Comparison of ENCODE assay signal across 19 mouse cellular contexts in the genomic region with DNA sequence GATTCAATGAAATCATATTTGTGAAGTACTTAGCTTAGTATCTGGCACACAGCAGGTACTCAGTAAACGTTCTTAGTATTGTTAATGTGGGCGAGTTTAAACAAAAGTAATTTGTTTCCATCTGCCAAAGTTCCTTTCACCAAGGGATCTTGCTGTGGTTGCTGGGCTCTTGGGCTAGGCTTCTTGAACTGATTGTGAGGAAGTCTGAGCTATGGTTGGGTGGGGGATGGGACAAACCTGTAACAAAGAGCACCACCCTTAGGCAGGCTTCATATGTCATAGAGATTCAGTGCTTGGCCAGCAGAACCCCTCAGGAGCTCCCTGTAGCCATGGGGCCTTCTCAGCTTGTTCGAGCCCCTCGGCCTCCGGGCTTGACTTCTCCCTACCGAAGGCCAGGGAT. TPM values are rescaled to one million over a fixed set of nuclear protein-coding genes. Genes with fewer than 3 reads are reported as not detected.
DNase-seq lines count a peak whose midpoint lies in the region; ATAC-seq and TF ChIP-seq lines count a peak whose summit lies in the region.
"Had no signal": no experiment of that assay in that cellular context is flagged by ENCODE, and none has a peak within 500 bp of the region (broad histone marks: within the 10 kb centered on the region; RNA-seq: fewer than 3 reads in every experiment).

Gene 1700042G07Rik (plus strand): TSS at position 301 of the 400 bp plus-strand sequence.
Gene Gm49337 (plus strand): TSS at position 313 of the 400 bp plus-strand sequence.

- H3K36me3 ChIP-seq in heart, embryonic 12.5 days: no peaks in the 10 kb centered on the region
- H3K36me3 ChIP-seq in kidney, postnatal 0 days (ENCODE audit: insufficient read depth, low read length): no peaks in the 10 kb centered on the region
- no peaks in the 10 kb centered on the region for H3K36me3 ChIP-seq in kidney, embryonic 14.5 days (ENCODE audit: control insufficient read depth, insufficient read depth, low read length)
- H3K36me3 ChIP-seq: hindbrain, embryonic 13.5 days; midbrain, embryonic 12.5 days had no signal

- WGBS in heart, embryonic 12.5 days: 90% methylated on average over 6 of the region's 6 CpGs
- 92% methylated on average over 6 of the region's 6 CpGs for WGBS in kidney, postnatal 0 days
- 90% methylated on average over 6 of the region's 6 CpGs for WGBS in kidney, embryonic 14.5 days

- peaks cover 43% of the 10 kb centered on the region for H3K4me1 ChIP-seq in heart, embryonic 12.5 days (replicated peaks)
- peaks cover 35% of the 10 kb centered on the region for H3K4me1 ChIP-seq in kidney, postnatal 0 days (replicated peaks; ENCODE audit: insufficient read depth, low read length)
- H3K4me1 ChIP-seq in kidney, embryonic 14.5 days (ENCODE audit: control insufficient read depth, insufficient read depth, low read length): peaks cover 21% of the 10 kb centered on the region
- peaks cover 21% of the 10 kb centered on the region for H3K4me1 ChIP-seq in brown adipose tissue, adult 24 weeks (ENCODE audit: control insufficient read depth, insufficient read depth, insufficient read length, low read length)

- peak within 1 kb of the TSS; percentile 55; the same call in 1 of the 2 replicates for H3K9ac ChIP-seq in heart, embryonic 12.5 days
- H3K9ac ChIP-seq in kidney, postnatal 0 days (ENCODE audit: low read depth, low read length): no peak within 1 kb of the TSS
- no peak within 1 kb of the TSS for H3K9ac ChIP-seq in kidney, embryonic 14.5 days (ENCODE audit: low read depth, low read length)
- H3K9ac ChIP-seq: hindbrain, embryonic 13.5 days; liver, embryonic 14.5 days; midbrain, embryonic 12.5 days had no signal

- no peaks in the 10 kb centered on the region for H3K9me3 ChIP-seq in heart, embryonic 12.5 days (replicated peaks)
- no peaks in the 10 kb centered on the region for H3K9me3 ChIP-seq in kidney, postnatal 0 days (replicated peaks; ENCODE audit: low read length)
- no peaks in the 10 kb centered on the region for H3K9me3 ChIP-seq in kidney, embryonic 14.5 days (ENCODE audit: control insufficient read depth, low read length)
- H3K9me3 ChIP-seq: hindbrain, embryonic 13.5 days; midbrain, embryonic 12.5 days had no signal

- no peak for TF ChIP-seq CTCF in kidney, postnatal 0 days (IDR thresholded peaks at IDR 0.05; ENCODE audit: low read depth)

- DNase-seq in heart, postnatal 4 days: no peak
- no peak for DNase-seq in kidney, postnatal 0 days (ENCODE audit: low spot score)
- DNase-seq in ZHBTc4 (ENCODE audit: low read depth, low spot score): peak; percentile 46
- DNase-seq in thymus, postnatal 10 days (ENCODE audit: low spot score in 2 of 2): no peak
- DNase-seq: adrenal gland, postnatal 10 days; gastrocnemius, postnatal 14 days; kidney, adult 11 months; kidney, postnatal 36 days; layer of hippocampus, postnatal 36 days; right cerebral cortex, postnatal 25 days had no signal

- no peak within 1 kb of the TSS for H3K4me2 ChIP-seq in heart, embryonic 12.5 days
- H3K4me2 ChIP-seq in kidney, postnatal 0 days (ENCODE audit: low read length): no peak within 1 kb of the TSS
- no peak within 1 kb of the TSS for H3K4me2 ChIP-seq in kidney, embryonic 14.5 days (replicated peaks; ENCODE audit: low read depth, low read length)
- H3K4me2 ChIP-seq: hindbrain, embryonic 13.5 days; midbrain, embryonic 12.5 days had no signal

- ATAC-seq in heart, embryonic 12.5 days (ENCODE audit: insufficient number of reproducible peaks, low FRiP score): no peak
- ATAC-seq in kidney, postnatal 0 days (replicated peaks; ENCODE audit: low FRiP score, low read depth): no peak
- ATAC-seq in kidney, embryonic 14.5 days (ENCODE audit: low FRiP score, low TSS enrichment): no peak

- H3K27me3 ChIP-seq in heart, embryonic 12.5 days (replicated peaks): no peaks in the 10 kb centered on the region
- no peaks in the 10 kb centered on the region for H3K27me3 ChIP-seq in kidney, postnatal 0 days (ENCODE audit: insufficient read depth, low read length)
- no peaks in the 10 kb centered on the region for H3K27me3 ChIP-seq in kidney, embryonic 14.5 days (ENCODE audit: control insufficient read depth, insufficient read depth, low read length)
- H3K27me3 ChIP-seq: hindbrain, embryonic 13.5 days; midbrain, embryonic 12.5 days had no signal

- H3K27ac ChIP-seq in heart, embryonic 12.5 days (ENCODE audit: poor library complexity, severe bottlenecking): peak within 1 kb of the TSS; percentile 90
- H3K27ac ChIP-seq in kidney, postnatal 0 days: peak within 1 kb of the TSS; percentile 62; the same call in 1 of the 2 replicates
- no peak within 1 kb of the TSS for H3K27ac ChIP-seq in kidney, embryonic 14.5 days (ENCODE audit: low read depth, low read length)
- peak within 1 kb of the TSS; percentile 27; the same call in 1 of the 2 replicates for H3K27ac ChIP-seq in brown adipose tissue, adult 24 weeks (replicated peaks; ENCODE audit: low read depth, low read length)
- H3K27ac ChIP-seq: hindbrain, embryonic 13.5 days; liver, embryonic 14.5 days; midbrain, embryonic 12.5 days had no signal

- H3K4me3 ChIP-seq in heart, embryonic 12.5 days: no peak within 1 kb of the TSS
- no peak within 1 kb of the TSS for H3K4me3 ChIP-seq in kidney, postnatal 0 days (replicated peaks; ENCODE audit: low read depth, low read length)
- no peak within 1 kb of the TSS for H3K4me3 ChIP-seq in kidney, embryonic 14.5 days (ENCODE audit: low read length)
- no peak within 1 kb of the TSS for H3K4me3 ChIP-seq in brown adipose tissue, adult 24 weeks (ENCODE audit: insufficient read depth, low read depth, low read length)
- H3K4me3 ChIP-seq: hindbrain, embryonic 13.5 days; midbrain, embryonic 12.5 days had no signal

RNA-seq across cellular contexts. Expression of gene 1700042G07Rik, which starts in this region (rescaled TPM):
- polyA plus RNA-seq in heart, embryonic 12.5 days (2016; fragmentation: Nextera tagmentation; extraction: Ambion mirVana): not detected in 2 replicates
- total RNA-seq in heart, postnatal 4 days (2021): not detected
- polyA plus RNA-seq in kidney, postnatal 0 days (2015; fragmentation: Nextera tagmentation; extraction: Ambion mirVana): not detected in 2 replicates
- polyA plus RNA-seq in kidney, embryonic 14.5 days (2014; fragmentation: Nextera tagmentation; extraction: Ambion mirVana): not detected in 2 replicates
- polyA plus RNA-seq in brown adipose tissue, adult 24 weeks (2012; ENCODE audit: insufficient read depth, insufficient read length, missing spikeins): not detected in 2 replicates
- total RNA-seq: adrenal gland, postnatal 10 days; gastrocnemius, postnatal 14 days; layer of hippocampus, postnatal 36 days had no signal
- polyA plus RNA-seq: embryonic facial prominence, embryonic 11.5 days; hindbrain, embryonic 13.5 days; limb, embryonic 11.5 days; liver, embryonic 14.5 days; midbrain, embryonic 12.5 days; thymus, postnatal 0 days had no signal

RNA-seq across cellular contexts. Expression of gene Gm49337, which starts in this region (rescaled TPM):
- not detected in 2 replicates for polyA plus RNA-seq in heart, embryonic 12.5 days (2016; fragmentation: Nextera tagmentation; extraction: Ambion mirVana)
- total RNA-seq in heart, postnatal 4 days (2021): under 1 TPM in 1 of 2 experiments, not detected in 1; 0.79 TPM
- polyA plus RNA-seq in kidney, postnatal 0 days (2015; fragmentation: Nextera tagmentation; extraction: Ambion mirVana): not detected in 2 replicates
- polyA plus RNA-seq in kidney, embryonic 14.5 days (2014; fragmentation: Nextera tagmentation; extraction: Ambion mirVana): not detected in 2 replicates
- not detected in 2 replicates for polyA plus RNA-seq in brown adipose tissue, adult 24 weeks (2012; ENCODE audit: insufficient read depth, insufficient read length, missing spikeins)
- total RNA-seq: adrenal gland, postnatal 10 days had no signal
- polyA plus RNA-seq: embryonic facial prominence, embryonic 11.5 days; hindbrain, embryonic 13.5 days; limb, embryonic 11.5 days; liver, embryonic 14.5 days; thymus, postnatal 0 days had no signal
